ENCODE assay signal across 9 mouse cellular contexts in genomic region chr16:90400906-90401666, GRCm38 (mm10). TPM values are rescaled to one million over a fixed set of nuclear protein-coding genes. Genes with fewer than 3 reads are reported as not detected.
DNase-seq lines count a peak whose midpoint lies in the region; ATAC-seq and TF ChIP-seq lines count a peak whose summit lies in the region.
"Had no signal": no experiment of that assay in that cellular context is flagged by ENCODE, and none has a peak within 500 bp of the region (broad histone marks: within the 10 kb centered on the region; RNA-seq: fewer than 3 reads in every experiment).

No protein-coding gene starts in this region.

- no peak overlapping the region for H3K9ac ChIP-seq in lung, postnatal 0 days (replicated peaks; ENCODE audit: low read depth)
- H3K9ac ChIP-seq in embryonic facial prominence, embryonic 14.5 days (ENCODE audit: low read depth, low read length), result 0 out of 2 replicates have a peak overlapping the region, but pooled peaks have one; percentile 26
- no peak overlapping the region for H3K9ac ChIP-seq in intestine, embryonic 16.5 days (ENCODE audit: low read depth, low read length)
- no peak overlapping the region for H3K9ac ChIP-seq in stomach, embryonic 16.5 days (ENCODE audit: low read length)

- H3K9me3 ChIP-seq in lung, postnatal 0 days (ENCODE audit: low read length), result no peaks in the 10 kb centered on the region
- H3K9me3 ChIP-seq in embryonic facial prominence, embryonic 14.5 days (ENCODE audit: control insufficient read depth, low read length), result no peaks in the 10 kb centered on the region
- H3K9me3 ChIP-seq in intestine, embryonic 16.5 days (ENCODE audit: control insufficient read depth, low read length), result no peaks in the 10 kb centered on the region
- no peaks in the 10 kb centered on the region for H3K9me3 ChIP-seq in stomach, embryonic 16.5 days (replicated peaks; ENCODE audit: control insufficient read depth, low read length)
- H3K9me3 ChIP-seq: megakaryocyte, embryonic 14.5 days had no signal

- DNase-seq in lung, postnatal 10 days, result peak; percentile 27
- DNase-seq in lung, postnatal 0 days (ENCODE audit: low spot score), result no peak
- peak; percentile 66 for DNase-seq in embryonic facial prominence, embryonic 14.5 days (ENCODE audit: low spot score)
- no peak for DNase-seq in adrenal gland, postnatal 4 days (ENCODE audit: low spot score in 2 of 2)
- DNase-seq in thymus, postnatal 14 days, result no peak
- DNase-seq: right cerebral cortex, postnatal 4 days had no signal

- ATAC-seq in lung, postnatal 0 days, result no peak
- peak; percentile 53 for ATAC-seq in embryonic facial prominence, embryonic 14.5 days (ENCODE audit: low read depth)
- ATAC-seq in intestine, embryonic 16.5 days, result no peak
- ATAC-seq in stomach, embryonic 16.5 days (ENCODE audit: insufficient read depth, low FRiP score), result 0 out of 2 replicates have a peak, but pooled peaks have one; percentile 36

- no peak overlapping the region; the same call in 1 of the 2 replicates for H3K27ac ChIP-seq in lung, postnatal 0 days (ENCODE audit: low read length)
- peak overlapping the region; percentile 78 for H3K27ac ChIP-seq in embryonic facial prominence, embryonic 14.5 days (replicated peaks; ENCODE audit: low read depth, low read length)
- peak overlapping the region; percentile 73 for H3K27ac ChIP-seq in intestine, embryonic 16.5 days (ENCODE audit: low read length)
- H3K27ac ChIP-seq in stomach, embryonic 16.5 days (ENCODE audit: low read length), result peak overlapping the region; percentile 15; the same call in 1 of the 2 replicates

- WGBS in lung, postnatal 0 days, result 28% methylated on average over 12 of the region's 12 CpGs
- 8% methylated on average over 12 of the region's 12 CpGs for WGBS in embryonic facial prominence, embryonic 14.5 days
- WGBS in intestine, embryonic 16.5 days, result 38% methylated on average over 12 of the region's 12 CpGs
- 33% methylated on average over 12 of the region's 12 CpGs for WGBS in stomach, embryonic 16.5 days

- no peak overlapping the region for H3K4me2 ChIP-seq in lung, postnatal 0 days (replicated peaks; ENCODE audit: low read depth, low read length)
- H3K4me2 ChIP-seq in embryonic facial prominence, embryonic 14.5 days (ENCODE audit: low read depth, low read length), result peak overlapping the region; percentile 37
- no peak overlapping the region for H3K4me2 ChIP-seq in intestine, embryonic 16.5 days (ENCODE audit: low read depth, low read length)
- H3K4me2 ChIP-seq in stomach, embryonic 16.5 days (ENCODE audit: low read depth, low read length), result peak overlapping the region; percentile 21; the same call in 1 of the 2 replicates

- peaks cover 6% of the 10 kb centered on the region; the same call in 1 of the 2 replicates for H3K4me1 ChIP-seq in lung, postnatal 0 days (ENCODE audit: insufficient read depth, low read depth, low read length)
- peaks cover 32% of the 10 kb centered on the region for H3K4me1 ChIP-seq in embryonic facial prominence, embryonic 14.5 days (ENCODE audit: control insufficient read depth, insufficient read depth, low read length)
- H3K4me1 ChIP-seq in intestine, embryonic 16.5 days (ENCODE audit: control insufficient read depth, insufficient read depth, low read length), result peaks cover 28% of the 10 kb centered on the region
- H3K4me1 ChIP-seq in stomach, embryonic 16.5 days (ENCODE audit: control insufficient read depth, insufficient read depth, low read length), result peaks cover 9% of the 10 kb centered on the region

- H3K4me3 ChIP-seq in lung, postnatal 0 days (ENCODE audit: low read depth, low read length), result no peak overlapping the region
- H3K4me3 ChIP-seq in embryonic facial prominence, embryonic 14.5 days (ENCODE audit: low read depth, low read length), result no peak overlapping the region
- no peak overlapping the region for H3K4me3 ChIP-seq in intestine, embryonic 16.5 days (ENCODE audit: low read length)
- H3K4me3 ChIP-seq in stomach, embryonic 16.5 days (replicated peaks; ENCODE audit: low read length), result no peak overlapping the region
- H3K4me3 ChIP-seq: megakaryocyte, embryonic 14.5 days had no signal

- H3K36me3 ChIP-seq in lung, postnatal 0 days (ENCODE audit: insufficient read depth, low read length), result no peaks in the 10 kb centered on the region
- 0 out of 2 replicates have a peak, but pooled peaks cover 9% of the 10 kb centered on the region for H3K36me3 ChIP-seq in embryonic facial prominence, embryonic 14.5 days (ENCODE audit: control insufficient read depth, insufficient read depth, low read length)
- no peaks in the 10 kb centered on the region for H3K36me3 ChIP-seq in intestine, embryonic 16.5 days (ENCODE audit: control insufficient read depth, insufficient read depth, low read length)
- H3K36me3 ChIP-seq in stomach, embryonic 16.5 days (ENCODE audit: control insufficient read depth, insufficient read depth, low read length), result no peaks in the 10 kb centered on the region

- no peak for TF ChIP-seq CTCF in lung, postnatal 0 days (IDR thresholded peaks at IDR 0.05)

- H3K27me3 ChIP-seq in lung, postnatal 0 days (replicated peaks; ENCODE audit: insufficient read depth, low read length), result no peaks in the 10 kb centered on the region
- H3K27me3 ChIP-seq in embryonic facial prominence, embryonic 14.5 days (replicated peaks; ENCODE audit: control insufficient read depth, insufficient read depth, low read length), result no peaks in the 10 kb centered on the region
- no peaks in the 10 kb centered on the region for H3K27me3 ChIP-seq in intestine, embryonic 16.5 days (replicated peaks; ENCODE audit: control insufficient read depth, insufficient read depth, low read length)
- no peaks in the 10 kb centered on the region for H3K27me3 ChIP-seq in stomach, embryonic 16.5 days (ENCODE audit: control insufficient read depth, insufficient read depth, low read length)

- TF ChIP-seq EP300 in lung, postnatal 0 days (IDR thresholded peaks at IDR 0.05), result no peak

RNA-seq across cellular contexts. Expression of gene Hunk, which starts 15.3 kb away (rescaled TPM):
- polyA plus RNA-seq in lung, postnatal 0 days (2015; fragmentation: Nextera tagmentation; extraction: Ambion mirVana), result 6.4 and 7.4 TPM in 2 replicates
- 9.7 and 12.4 TPM in 2 replicates for polyA plus RNA-seq in embryonic facial prominence, embryonic 14.5 days (2014; fragmentation: Nextera tagmentation; extraction: Ambion mirVana)
- polyA plus RNA-seq in intestine, embryonic 16.5 days (2015; fragmentation: Nextera tagmentation; extraction: Ambion mirVana), result 4.2 and 5.1 TPM in 2 replicates
- polyA plus RNA-seq in stomach, embryonic 16.5 days (2015; fragmentation: Nextera tagmentation; extraction: Ambion mirVana), result 5.6 and 6.0 TPM in 2 replicates
- 10 to 100 TPM; 12.3 to 13.7 TPM for total RNA-seq in adrenal gland, postnatal 4 days (2021)

Comparison
In these comparisons a context has a peak if more than half of its experiments do, and no peak if none do; other contexts are left out.
1. DNase-seq: peak in lung, postnatal 10 days (single experiment) and embryonic facial prominence, embryonic 14.5 days (single experiment); none in lung, postnatal 0 days (single experiment), adrenal gland, postnatal 4 days (0 of 2) and thymus, postnatal 14 days (single experiment).
2. ATAC-seq: peak in embryonic facial prominence, embryonic 14.5 days (single experiment) and stomach, embryonic 16.5 days (single experiment); none in lung, postnatal 0 days (single experiment) and intestine, embryonic 16.5 days (single experiment).
3. H3K4me2 ChIP-seq: peak in embryonic facial prominence, embryonic 14.5 days (single experiment) and stomach, embryonic 16.5 days (single experiment); none in lung, postnatal 0 days (single experiment) and intestine, embryonic 16.5 days (single experiment).